Mouse (Mus musculus) hindbrain, embryonic 16.5 days (tissue): ENCODE measurements around the gene Col24a1. TPM values are rescaled to one million over a fixed set of nuclear protein-coding genes. Genes with fewer than 3 reads are reported as not detected.
"Not testable (repeated sequence)": the region's sequence is repeated elsewhere in the genome, so short reads cannot be mapped to it uniquely, and the experiment has no call there.

Experiments used
- ATAC-seq: fragments of 200-750 bp; cut with Nextera tagmentation; 2 replicates; pipeline ENCODE4 v1.8.0; 2017; ENCODE audit warnings: moderate TSS enrichment, moderate library complexity
- H3K27ac ChIP-seq: fragments of 300-500 bp; sonication (generic); 2 replicates; pipeline ENCODE4 v1.5.1; 2014; ENCODE audit warnings: low read depth, mild to moderate bottlenecking, control low read depth, low read length, moderate library complexity
- H3K27me3 ChIP-seq: fragments of 300-500 bp; sonication (generic); replicated peaks from 2 replicates; pipeline ENCODE4 v1.6.1; 2014; ENCODE audit warnings: low read length; ENCODE audit not compliant: control insufficient read depth, insufficient read depth
- H3K36me3 ChIP-seq: fragments of 300-500 bp; sonication (generic); 2 replicates; pipeline ENCODE4 v1.6.1; 2014; ENCODE audit warnings: mild to moderate bottlenecking, low read length, moderate library complexity, mixed read lengths; ENCODE audit not compliant: control insufficient read depth, insufficient read depth
- H3K4me1 ChIP-seq: fragments of 300-500 bp; sonication (generic); 2 replicates; pipeline ENCODE4 v1.6.1; 2014; ENCODE audit warnings: low read depth, low read length; ENCODE audit not compliant: control insufficient read depth, insufficient read depth
- H3K4me2 ChIP-seq: fragments of 300-500 bp; sonication (generic); 2 replicates; pipeline ENCODE4 v1.6.1; 2014; ENCODE audit warnings: mild to moderate bottlenecking, low read length, control low read depth, moderate library complexity
- H3K4me3 ChIP-seq: fragments of 300-500 bp; sonication (generic); 2 replicates; pipeline ENCODE4 v1.5.1; 2014; ENCODE audit warnings: mild to moderate bottlenecking, low read length, control low read depth, moderate library complexity
- H3K9ac ChIP-seq: fragments of 300-500 bp; sonication (generic); 2 replicates; pipeline ENCODE4 v1.6.1; 2014; ENCODE audit warnings: low read depth, mild to moderate bottlenecking, control low read depth, low read length, moderate library complexity
- H3K9me3 ChIP-seq: fragments of 300-500 bp; sonication (generic); 2 replicates; pipeline ENCODE4 v1.6.1; 2014; ENCODE audit warnings: mild to moderate bottlenecking, low read length, moderate library complexity; ENCODE audit not compliant: control insufficient read depth
- WGBS: fragments of 180-500 bp; shearing (Covaris S2); extraction: QIAGEN DNeasy Blood & Tissue Kit; methylation state at CpG from one replicate; pipeline ENCODE4 v1.1.7; 2014; 5-methylcytosine and 5-hydroxymethylcytosine counted together
- polyA plus RNA-seq: library from polyadenylated mRNA; unstranded; fragments of >200 nt; fragmentation: Nextera tagmentation; extraction: Ambion mirVana; gene quantifications from 2 replicates; pipeline ENCODE4 v1.2.1, GENCODE M21; 2015

Col24a1 gene
- polyA plus RNA-seq, 1 experiment from 2014 or later, result 1.1 TPM

GRCm38 (mm10) chr3:145420421-145420820 is 128.1 kb downstream of the Col24a1 start:
- Histone ChIP-seq H3K36me3 (no peaks in the 10 kb centered on the region), H3K4me2 (no peak overlapping the region), H3K27me3 (no peaks in the 10 kb centered on the region), H3K4me3 (no peak overlapping the region), H3K9ac (no peak overlapping the region), H3K9me3 (no peaks in the 10 kb centered on the region), H3K4me1 (no peaks in the 10 kb centered on the region), H3K27ac (no peak overlapping the region)
- no peak for ATAC-seq
- WGBS, result 68% methylated on average over 2 of the region's 2 CpGs

- H3K4me3 ChIP-seq, result no peak overlapping the region
- H3K27ac ChIP-seq, result no peak overlapping the region
- no peaks in the 10 kb centered on the region for H3K4me1 ChIP-seq
- 89% methylated on average over 3 of the region's 3 CpGs for WGBS
- no peaks in the 10 kb centered on the region for H3K36me3 ChIP-seq
- H3K4me2 ChIP-seq, result no peak overlapping the region
- no peaks in the 10 kb centered on the region for H3K9me3 ChIP-seq
- no peak for ATAC-seq
- H3K9ac ChIP-seq, result no peak overlapping the region
- H3K27me3 ChIP-seq, result no peaks in the 10 kb centered on the region
These were observed 129.8 kb downstream of the Col24a1 start for GRCm38 (mm10) chr3:145422044-145422443.

- Histone ChIP-seq H3K36me3 (no peaks in the 10 kb centered on the region), H3K4me1 (no peaks in the 10 kb centered on the region), H3K9me3 (no peaks in the 10 kb centered on the region), H3K4me3 (no peak overlapping the region), H3K4me2 (no peak overlapping the region), H3K27ac (no peak overlapping the region), H3K27me3 (no peaks in the 10 kb centered on the region), H3K9ac (no peak overlapping the region)
- no peak for ATAC-seq
- WGBS, result 81% methylated on average over 7 of the region's 7 CpGs
These were observed 146.1 kb downstream of the Col24a1 start for GRCm38 (mm10) chr3:145438352-145438751.

- no peak for ATAC-seq
- H3K9ac ChIP-seq, result no peak overlapping the region
- no peak overlapping the region for H3K27ac ChIP-seq
- WGBS, result 84% methylated on average over 7 of the region's 7 CpGs
- no peak overlapping the region for H3K4me3 ChIP-seq
- H3K27me3 ChIP-seq, result no peaks in the 10 kb centered on the region
- no peaks in the 10 kb centered on the region for H3K4me1 ChIP-seq
- no peaks in the 10 kb centered on the region for H3K36me3 ChIP-seq
- no peaks in the 10 kb centered on the region for H3K9me3 ChIP-seq
- H3K4me2 ChIP-seq, result no peak overlapping the region
These were observed 146.8 kb downstream of the Col24a1 start for GRCm38 (mm10) chr3:145439086-145439485.

- H3K27me3 ChIP-seq, result no peaks in the 10 kb centered on the region
- H3K4me3 ChIP-seq, result no peak overlapping the region
- no peaks in the 10 kb centered on the region for H3K4me1 ChIP-seq
- H3K27ac ChIP-seq, result no peak overlapping the region
- no peak overlapping the region for H3K9ac ChIP-seq
- no peaks in the 10 kb centered on the region for H3K9me3 ChIP-seq
- no peaks in the 10 kb centered on the region for H3K36me3 ChIP-seq
- no peak for ATAC-seq
- no peak overlapping the region for H3K4me2 ChIP-seq
- WGBS, result 56% methylated on average over 1 of the region's 1 CpGs
These were observed 148.7 kb downstream of the Col24a1 start for GRCm38 (mm10) chr3:145440993-145441392.

GRCm38 (mm10) chr3:145442268-145442667 is 150.0 kb downstream of the Col24a1 start:
- H3K27ac ChIP-seq, result no peak overlapping the region
- no peak overlapping the region for H3K4me3 ChIP-seq
- no peaks in the 10 kb centered on the region for H3K36me3 ChIP-seq
- H3K9me3 ChIP-seq, result no peaks in the 10 kb centered on the region
- H3K4me1 ChIP-seq, result no peaks in the 10 kb centered on the region
- no peak for ATAC-seq
- 100% methylated on average over 1 of the region's 1 CpGs for WGBS
- H3K27me3 ChIP-seq, result no peaks in the 10 kb centered on the region
- H3K4me2 ChIP-seq, result no peak overlapping the region
- H3K9ac ChIP-seq, result no peak overlapping the region

- H3K9ac ChIP-seq, ATAC-seq, H3K27me3 ChIP-seq, H3K4me3 ChIP-seq, H3K4me1 ChIP-seq, H3K9me3 ChIP-seq, H3K36me3 ChIP-seq, H3K4me2 ChIP-seq, H3K27ac ChIP-seq: not testable (repeated sequence)
- WGBS, result 50% methylated on average over 6 of the region's 6 CpGs
These were observed 150.9 kb downstream of the Col24a1 start for GRCm38 (mm10) chr3:145443167-145443566.

GRCm38 (mm10) chr3:145457039-145457438 is 164.8 kb downstream of the Col24a1 start:
- Histone ChIP-seq H3K36me3 (no peaks in the 10 kb centered on the region), H3K27ac (no peak overlapping the region), H3K4me2 (no peak overlapping the region), H3K4me1 (no peaks in the 10 kb centered on the region), H3K27me3 (no peaks in the 10 kb centered on the region), H3K9ac (no peak overlapping the region), H3K4me3 (no peak overlapping the region), H3K9me3 (no peaks in the 10 kb centered on the region)
- WGBS, result 66% methylated on average over 5 of the region's 5 CpGs
- ATAC-seq, result no peak

GRCm38 (mm10) chr3:145462351-145462750 is 170.1 kb downstream of the Col24a1 start:
- ATAC-seq, result no peak
- H3K27me3 ChIP-seq, result no peaks in the 10 kb centered on the region
- H3K9ac ChIP-seq, result no peak overlapping the region
- no peaks in the 10 kb centered on the region for H3K9me3 ChIP-seq
- H3K4me3 ChIP-seq, result no peak overlapping the region
- no peaks in the 10 kb centered on the region for H3K36me3 ChIP-seq
- H3K4me2 ChIP-seq, result no peak overlapping the region
- no peak overlapping the region for H3K27ac ChIP-seq
- 80% methylated on average over 7 of the region's 7 CpGs for WGBS
- no peaks in the 10 kb centered on the region for H3K4me1 ChIP-seq

GRCm38 (mm10) chr3:145463731-145464130 is 171.5 kb downstream of the Col24a1 start:
- 58% methylated on average over 2 of the region's 2 CpGs for WGBS
- Histone ChIP-seq H3K27ac (no peak overlapping the region), H3K36me3 (no peaks in the 10 kb centered on the region), H3K4me1 (no peaks in the 10 kb centered on the region), H3K9ac (no peak overlapping the region), H3K4me3 (no peak overlapping the region), H3K9me3 (no peaks in the 10 kb centered on the region), H3K4me2 (no peak overlapping the region), H3K27me3 (no peaks in the 10 kb centered on the region)
- no peak for ATAC-seq
